Mouse (Mus musculus) midbrain, embryonic 10.5 days (tissue): ENCODE results near the gene Fam136a. TPM values are rescaled to one million over a fixed set of nuclear protein-coding genes. Genes with fewer than 3 reads are reported as not detected.
"Not testable (repeated sequence)": the region's sequence is repeated elsewhere in the genome, so short reads cannot be mapped to it uniquely, and the experiment has no call there.

Source experiments
- DNase-seq: peaks from one replicate; pipeline ENCODE4 v3.0.0-alpha.2; 2017; ENCODE audit warnings: low spot score
- H3K27ac ChIP-seq: fragments of 300-500 bp; sonication (generic); replicated peaks from 2 replicates; pipeline ENCODE4 v1.5.1; 2016; ENCODE audit warnings: mild to moderate bottlenecking
- H3K27me3 ChIP-seq: fragments of 300-500 bp; sonication (generic); 2 replicates; pipeline ENCODE4 v1.6.1; 2016; ENCODE audit warnings: low read depth, mild to moderate bottlenecking; ENCODE audit not compliant: poor library complexity, severe bottlenecking
- H3K36me3 ChIP-seq: fragments of 300-500 bp; sonication (generic); 2 replicates; pipeline ENCODE4 v1.6.1; 2016; ENCODE audit warnings: mild to moderate bottlenecking, moderate library complexity
- H3K4me1 ChIP-seq: fragments of 300-500 bp; sonication (generic); 2 replicates; pipeline ENCODE4 v1.6.1; 2016
- H3K4me3 ChIP-seq: fragments of 300-500 bp; sonication (generic); 2 replicates; pipeline ENCODE4 v1.5.1; 2016; ENCODE audit warnings: mild to moderate bottlenecking, moderate library complexity
- H3K9me3 ChIP-seq: fragments of 300-500 bp; sonication (generic); replicated peaks from 2 replicates; pipeline ENCODE4 v1.6.1; 2016; ENCODE audit warnings: mild to moderate bottlenecking
- WGBS: fragments of 180-500 bp; shearing (Covaris S2); methylation state at CpG from one replicate; pipeline ENCODE4 v1.1.7; 2016; 5-methylcytosine and 5-hydroxymethylcytosine counted together
- polyA plus RNA-seq: library from polyadenylated mRNA; unstranded; fragments of >200 nt; fragmentation: Nextera tagmentation; extraction: Ambion mirVana; gene quantifications from 2 replicates; pipeline ENCODE4 v1.2.1, GENCODE M21; 2016

The Fam136a gene
- polyA plus RNA-seq, 1 experiment from 2014 or later = 196 TPM

DNA sequence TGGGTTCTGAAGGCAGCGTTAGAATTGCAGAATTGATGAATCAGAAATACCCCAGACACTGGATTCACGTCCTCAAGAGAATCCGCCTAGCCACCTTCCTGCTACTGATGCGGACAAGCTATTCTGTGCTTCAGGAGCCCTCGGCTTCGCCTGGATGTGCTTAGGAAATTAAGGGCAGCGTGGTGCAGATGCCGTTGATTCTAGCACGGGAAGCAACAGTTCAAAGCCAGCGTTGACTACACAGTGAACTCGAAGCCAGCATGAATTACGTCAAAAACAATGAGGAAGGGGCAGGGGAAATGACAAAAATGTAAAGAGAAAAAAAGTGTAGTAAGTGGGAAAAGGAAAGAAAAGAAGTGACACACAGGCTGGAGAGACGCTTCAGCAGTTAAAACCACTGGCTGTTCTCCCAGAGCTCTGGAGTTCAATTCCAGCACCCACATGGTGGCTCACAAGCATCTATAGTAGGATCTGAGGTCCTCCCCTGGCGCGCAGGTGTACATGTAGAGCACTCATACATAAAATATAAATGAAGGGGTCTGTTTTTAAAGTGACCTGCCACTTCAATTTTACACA is 5.4 kb downstream of the Fam136a start, which contains the start of gene Snrpg:
TSS of gene Snrpg (plus strand) at position 541 of the 576 bp plus-strand sequence.
- DNase-seq = no peak
- H3K4me3 ChIP-seq = peak within 1 kb of the TSS; percentile 96
- H3K27me3 ChIP-seq = no peaks in the 10 kb centered on the region
- peaks cover 57% of the 10 kb centered on the region for H3K36me3 ChIP-seq
- peaks cover 40% of the 10 kb centered on the region for H3K4me1 ChIP-seq
- peak within 1 kb of the TSS; percentile 94 for H3K27ac ChIP-seq
- WGBS = 19% methylated on average over 15 of the region's 15 CpGs
- no peaks in the 10 kb centered on the region for H3K9me3 ChIP-seq

DNA sequence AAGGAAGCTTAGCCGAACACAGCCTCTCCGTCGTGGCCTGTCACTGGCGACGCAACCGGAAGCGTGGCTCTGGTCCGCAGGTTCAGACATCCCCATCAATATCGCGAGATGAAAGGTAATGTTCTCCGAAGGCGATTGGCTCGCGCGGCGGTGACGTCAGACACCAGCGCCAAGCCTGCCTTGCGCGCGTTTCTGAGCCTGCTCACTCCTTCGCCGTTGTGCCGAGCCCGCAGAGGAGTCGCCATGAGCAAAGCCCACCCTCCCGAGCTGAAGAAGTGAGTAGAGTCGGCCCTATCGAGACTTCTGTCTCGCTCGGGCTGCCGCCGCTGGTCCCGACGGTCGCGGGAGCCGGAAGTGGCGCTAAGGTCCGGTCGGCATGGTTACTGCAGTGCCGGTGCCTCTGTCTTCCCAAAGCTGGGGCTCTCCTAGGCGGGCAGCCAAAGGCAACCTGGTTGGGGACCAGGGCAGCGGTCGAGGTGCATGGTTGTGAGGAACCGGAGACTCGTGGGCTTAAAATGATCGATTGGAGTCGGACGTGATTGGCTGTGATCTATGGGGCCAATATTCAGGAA is 6.0 kb downstream of the Fam136a start:
- H3K27ac ChIP-seq = peak overlapping the region; percentile 94
- no peaks in the 10 kb centered on the region for H3K27me3 ChIP-seq
- peak overlapping the region; percentile 96 for H3K4me3 ChIP-seq
- peaks cover 63% of the 10 kb centered on the region for H3K36me3 ChIP-seq
- peaks cover 34% of the 10 kb centered on the region for H3K4me1 ChIP-seq
- no peaks in the 10 kb centered on the region for H3K9me3 ChIP-seq
- peak; percentile 97 for DNase-seq
- under 1% methylated on average over 50 of the region's 50 CpGs for WGBS

DNA sequence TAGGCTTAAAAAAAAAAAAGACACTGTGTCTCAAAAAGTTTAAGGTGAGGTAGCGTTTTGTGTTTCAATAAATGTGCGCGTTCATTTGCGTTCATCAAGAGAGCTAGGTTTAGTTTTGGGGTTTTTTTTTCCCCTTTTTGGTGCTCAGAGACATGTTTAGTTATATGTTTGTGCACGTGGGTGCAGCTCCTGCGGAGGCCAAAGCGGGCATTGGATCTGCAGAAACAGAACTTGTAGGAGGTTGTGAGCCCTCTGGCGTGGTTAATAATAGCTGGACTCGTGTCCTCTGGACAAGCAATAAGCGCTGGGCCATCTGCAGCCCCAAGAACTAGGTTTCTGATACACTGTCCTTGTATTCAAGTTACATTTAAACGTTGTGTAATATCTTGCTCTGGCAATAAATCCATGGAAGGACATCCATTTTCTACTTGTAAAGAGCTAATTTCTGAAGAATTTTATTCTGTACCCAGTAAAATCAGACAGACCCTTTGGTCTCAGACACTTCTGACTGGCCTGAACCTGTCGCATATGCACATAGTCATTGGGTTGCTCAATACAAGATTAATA is 6.6 kb downstream of the Fam136a start:
- H3K27me3 ChIP-seq = no peaks in the 10 kb centered on the region
- 6% methylated on average over 12 of the region's 12 CpGs for WGBS
- no peaks in the 10 kb centered on the region for H3K9me3 ChIP-seq
- H3K27ac ChIP-seq = peak overlapping the region; percentile 94
- peaks cover 67% of the 10 kb centered on the region for H3K36me3 ChIP-seq
- peaks cover 28% of the 10 kb centered on the region for H3K4me1 ChIP-seq
- no peak for DNase-seq
- peak overlapping the region; percentile 96 for H3K4me3 ChIP-seq

DNA sequence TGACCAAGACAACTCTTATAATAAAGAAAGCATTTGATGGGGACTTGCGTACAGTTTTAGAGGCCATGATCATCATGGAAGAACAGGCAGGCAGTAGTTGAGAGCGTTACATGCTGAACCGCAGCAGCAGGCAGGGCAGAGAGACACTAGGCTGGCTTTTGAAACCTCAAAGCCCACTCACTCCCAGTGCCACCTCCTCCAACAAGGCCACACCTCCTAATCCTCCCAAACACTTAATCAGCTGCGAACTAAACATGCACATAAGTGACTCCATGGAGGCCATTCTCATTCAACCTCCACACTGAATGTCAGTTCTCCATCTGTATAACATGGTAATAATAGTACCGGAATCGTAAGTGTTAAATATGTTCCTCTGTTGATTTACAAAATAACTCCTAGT is 8.1 kb downstream of the Fam136a start:
- no peak for DNase-seq
- H3K4me3 ChIP-seq = no peak overlapping the region
- H3K9me3 ChIP-seq = no peaks in the 10 kb centered on the region
- H3K27me3 ChIP-seq = no peaks in the 10 kb centered on the region
- peaks cover 68% of the 10 kb centered on the region for H3K36me3 ChIP-seq
- no peak overlapping the region for H3K27ac ChIP-seq
- 96% methylated on average over 6 of the region's 6 CpGs for WGBS
- peaks cover 26% of the 10 kb centered on the region for H3K4me1 ChIP-seq

DNA sequence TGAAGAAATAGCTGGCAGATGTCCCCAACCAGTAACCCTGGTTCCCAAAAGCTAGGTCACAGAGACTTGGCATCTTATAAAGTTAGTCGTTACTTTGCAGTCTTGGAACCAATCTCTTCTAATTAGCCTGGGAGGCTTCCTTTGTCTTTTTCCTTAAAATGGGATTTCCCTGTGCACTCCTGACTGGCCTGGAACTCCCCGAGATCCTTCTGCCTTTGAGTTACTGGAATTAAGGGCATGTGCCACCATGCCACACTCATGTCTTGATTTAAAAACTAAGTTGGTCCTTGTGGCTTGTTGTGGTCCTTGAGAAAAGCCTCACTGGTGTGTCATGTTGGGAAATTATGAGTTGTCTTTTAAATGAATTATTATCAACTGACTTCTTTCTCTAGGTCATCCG is 12.9 kb downstream of the Fam136a start:
- H3K27me3 ChIP-seq = no peaks in the 10 kb centered on the region
- no peak overlapping the region for H3K4me3 ChIP-seq
- no peaks in the 10 kb centered on the region for H3K9me3 ChIP-seq
- DNase-seq = no peak
- WGBS = 92% methylated on average over 3 of the region's 3 CpGs
- peaks cover 5% of the 10 kb centered on the region for H3K4me1 ChIP-seq
- peaks cover 69% of the 10 kb centered on the region for H3K36me3 ChIP-seq
- H3K27ac ChIP-seq = no peak overlapping the region

DNA sequence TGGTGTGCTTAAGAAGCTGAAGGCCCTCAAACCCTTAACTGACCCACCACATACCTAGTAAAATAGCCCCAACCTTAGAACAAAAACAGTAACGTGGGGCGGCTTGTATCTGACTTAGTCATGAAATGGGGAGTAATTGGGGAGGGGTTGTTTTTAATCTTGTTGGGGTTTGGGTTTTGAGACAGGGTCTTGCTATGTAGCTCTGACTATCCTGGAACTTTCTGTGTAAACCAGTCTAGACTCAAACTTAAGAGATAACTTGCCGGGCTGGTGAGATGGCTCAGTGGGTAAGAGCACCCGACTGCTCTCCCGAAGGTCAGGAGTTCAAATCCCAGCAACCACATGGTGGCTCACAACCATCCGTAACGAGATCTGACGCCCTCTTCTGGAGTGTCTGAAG is 14.7 kb downstream of the Fam136a start:
- H3K27ac ChIP-seq, H3K27me3 ChIP-seq, DNase-seq, H3K9me3 ChIP-seq, H3K4me3 ChIP-seq, H3K4me1 ChIP-seq: not testable (repeated sequence)
- peaks cover 55% of the 10 kb centered on the region for H3K36me3 ChIP-seq
- WGBS = 76% methylated on average over 8 of the region's 8 CpGs

DNA sequence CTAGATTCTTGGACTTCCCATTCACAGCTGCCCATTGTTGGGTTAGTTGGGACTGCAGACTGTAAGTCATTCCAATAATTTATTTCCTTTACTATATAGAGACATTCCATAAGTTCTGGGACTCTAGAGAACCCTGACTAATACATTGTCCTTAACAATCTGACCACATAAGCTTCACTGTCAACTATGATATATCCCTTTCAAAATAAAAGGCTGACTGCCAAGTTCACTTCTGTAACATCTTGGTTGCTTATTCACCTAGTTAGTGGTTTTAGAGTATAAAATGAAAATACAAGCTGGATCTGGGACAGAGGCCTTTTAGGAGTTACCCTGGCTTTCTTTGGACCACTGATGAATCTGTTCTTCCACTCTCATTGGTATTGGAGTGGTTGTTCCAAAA is 17.1 kb downstream of the Fam136a start:
- H3K36me3 ChIP-seq = peaks cover 56% of the 10 kb centered on the region

DNA sequence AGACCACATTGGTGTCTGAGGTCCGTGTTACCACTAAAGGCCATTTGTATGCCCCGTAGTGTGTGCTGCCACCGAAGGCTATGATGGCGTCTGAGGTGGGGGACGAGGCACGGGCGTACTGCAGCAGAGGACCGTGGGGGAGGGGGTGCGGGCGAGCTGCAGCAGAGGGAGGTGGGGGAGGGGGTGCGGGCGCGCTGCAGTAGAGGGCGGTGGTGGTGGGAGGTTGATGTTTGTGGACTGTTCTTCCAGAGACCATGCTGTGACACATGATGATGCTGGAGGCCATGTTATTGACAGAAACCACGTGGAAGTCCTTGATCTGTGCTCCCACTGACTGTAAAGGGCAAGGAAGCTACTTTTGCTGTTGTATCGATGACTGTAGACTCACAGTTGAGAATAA is 17.9 kb downstream of the Fam136a start:
- H3K27ac ChIP-seq = no peak overlapping the region
- no peak for DNase-seq
- H3K4me3 ChIP-seq = no peak overlapping the region
- H3K36me3 ChIP-seq = peaks cover 56% of the 10 kb centered on the region
- H3K4me1 ChIP-seq = 0 out of 2 replicates have a peak, but pooled peaks cover 4% of the 10 kb centered on the region
- WGBS = 57% methylated on average over 16 of the region's 16 CpGs
- H3K9me3 ChIP-seq = no peaks in the 10 kb centered on the region
- no peaks in the 10 kb centered on the region for H3K27me3 ChIP-seq

More for the DNA sequence above, 17.1 kb downstream of the Fam136a start:
- H3K27ac ChIP-seq = no peak overlapping the region
- no peaks in the 10 kb centered on the region for H3K9me3 ChIP-seq
- no peak for DNase-seq
- no peaks in the 10 kb centered on the region for H3K27me3 ChIP-seq
- no peak overlapping the region for H3K4me3 ChIP-seq
- H3K4me1 ChIP-seq = 0 out of 2 replicates have a peak, but pooled peaks cover 4% of the 10 kb centered on the region

DNA sequence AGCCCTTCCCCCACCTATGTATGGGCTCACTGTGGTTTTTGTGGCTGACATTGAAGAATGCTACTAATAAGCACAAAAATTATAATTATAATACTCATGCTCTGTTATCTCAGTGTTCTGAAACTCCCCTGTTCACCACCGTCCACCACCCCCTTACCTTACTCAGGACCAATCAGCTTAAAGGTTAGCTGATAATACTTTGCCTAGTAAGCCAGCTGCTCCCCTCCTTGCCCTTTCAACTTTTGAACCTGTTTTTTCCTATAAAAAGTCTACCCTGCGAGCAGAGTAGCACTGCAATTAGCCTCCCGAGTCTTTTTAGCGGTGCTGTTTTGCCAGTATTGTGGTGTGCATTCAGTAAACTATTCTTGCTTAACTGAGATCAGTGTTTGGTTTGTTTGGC is 19.2 kb downstream of the Fam136a start:
- Histone ChIP-seq H3K27ac (no peak overlapping the region), H3K4me3 (no peak overlapping the region), H3K36me3 (peaks cover 56% of the 10 kb centered on the region), H3K4me1 (0 out of 2 replicates have a peak, but pooled peaks cover 4% of the 10 kb centered on the region), H3K27me3 (no peaks in the 10 kb centered on the region), H3K9me3 (no peaks in the 10 kb centered on the region)
- DNase-seq = no peak
- WGBS = 81% methylated on average over 4 of the region's 4 CpGs

DNA sequence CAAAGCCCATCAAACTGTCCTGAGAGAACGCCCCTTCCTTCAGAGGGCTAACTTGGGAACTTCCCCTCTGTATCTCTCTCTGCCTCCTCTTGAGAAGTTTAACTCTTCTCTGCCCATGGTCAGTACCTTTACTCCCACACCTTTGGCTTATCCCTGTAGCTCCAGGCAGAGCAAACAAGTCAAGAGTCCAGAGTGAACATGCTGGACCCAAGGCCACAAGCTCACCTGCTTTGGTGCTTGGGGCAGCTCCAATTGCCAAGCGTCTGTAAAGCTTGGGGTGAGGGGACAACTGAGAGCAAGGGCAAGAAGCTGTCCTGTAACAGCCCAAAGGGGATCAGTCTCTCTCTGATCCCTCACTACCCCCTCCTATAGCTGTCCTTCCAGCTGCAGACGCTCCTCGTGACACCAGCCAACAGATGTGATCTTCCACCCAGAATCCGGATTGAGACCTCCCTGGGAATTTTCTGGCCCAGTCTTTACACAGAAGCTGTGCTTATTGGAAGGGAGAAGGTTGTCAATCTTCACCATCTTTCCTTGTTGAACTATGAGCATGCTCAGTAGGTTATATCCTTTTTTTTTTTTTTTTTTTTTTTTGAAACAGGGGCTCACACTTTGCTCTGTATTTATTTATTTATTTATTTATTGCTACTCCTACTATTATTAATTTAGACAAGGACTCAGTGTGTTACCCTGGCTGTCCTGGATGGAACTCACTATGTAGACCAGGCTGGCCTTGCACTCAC is 20.1 kb downstream of the Fam136a start:
- whole genome bisulfite sequencing = 85% methylated on average over 5 of the region's 5 CpGs
- H3K27me3 ChIP-seq = no peaks in the 10 kb centered on the region
- no peak overlapping the region for H3K27ac ChIP-seq
- H3K9me3 ChIP-seq = no peaks in the 10 kb centered on the region
- H3K4me1 ChIP-seq = 0 out of 2 replicates have a peak, but pooled peaks cover 4% of the 10 kb centered on the region
- no peak overlapping the region for H3K4me3 ChIP-seq
- peaks cover 58% of the 10 kb centered on the region for H3K36me3 ChIP-seq
- no peak for DNase-seq

DNA sequence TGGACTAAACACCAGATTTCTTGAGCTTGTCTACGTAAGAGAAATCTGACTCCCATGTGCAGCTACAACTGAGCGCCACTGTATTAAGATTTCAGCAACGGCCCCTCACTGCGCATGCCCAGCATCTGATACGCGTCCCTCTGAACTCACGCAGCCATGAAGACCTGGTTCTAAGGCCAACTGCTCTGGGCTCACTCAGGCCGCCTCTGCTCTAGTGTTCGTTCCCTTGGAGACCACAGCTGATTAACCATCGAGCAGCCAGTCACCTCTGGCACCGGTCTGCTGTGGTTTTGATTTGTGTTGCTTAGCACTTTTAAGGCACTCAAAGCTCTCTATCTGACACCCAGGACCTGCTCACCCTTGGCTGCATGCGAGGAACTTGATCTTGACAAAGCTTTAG is 21.9 kb downstream of the Fam136a start:
- 91% methylated on average over 12 of the region's 12 CpGs for WGBS
- no peak for DNase-seq
- H3K9me3 ChIP-seq = no peaks in the 10 kb centered on the region
- H3K27me3 ChIP-seq = no peaks in the 10 kb centered on the region
- H3K4me3 ChIP-seq = no peak overlapping the region
- H3K27ac ChIP-seq = no peak overlapping the region
- H3K36me3 ChIP-seq = peaks cover 74% of the 10 kb centered on the region
- 0 out of 2 replicates have a peak, but pooled peaks cover 4% of the 10 kb centered on the region for H3K4me1 ChIP-seq

DNA sequence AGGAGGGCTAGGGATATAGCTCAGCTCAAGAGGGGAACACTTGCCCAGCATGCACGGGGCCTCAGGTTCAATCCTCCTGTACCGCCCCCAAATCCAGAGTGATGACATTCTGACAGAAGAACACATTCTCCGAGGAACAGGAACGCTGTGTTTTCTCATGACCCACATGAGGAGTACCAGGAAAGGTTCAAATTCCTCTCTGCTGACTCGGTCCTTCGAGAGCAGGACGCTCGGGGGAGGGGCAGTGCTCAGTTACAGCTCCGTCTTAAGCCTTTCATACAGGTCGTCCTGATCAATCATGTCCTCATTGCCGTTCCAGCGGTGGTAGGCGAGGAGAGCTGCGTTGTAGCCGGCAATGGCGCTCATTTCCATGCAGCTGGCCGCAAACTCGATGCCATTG is 23.0 kb downstream of the Fam136a start:
- WGBS = 89% methylated on average over 18 of the region's 18 CpGs
- H3K36me3 ChIP-seq = peaks cover 84% of the 10 kb centered on the region
- DNase-seq = no peak
- H3K4me1 ChIP-seq = 0 out of 2 replicates have a peak, but pooled peaks cover under 1% of the 10 kb centered on the region
- H3K4me3 ChIP-seq = no peak overlapping the region
- H3K27ac ChIP-seq = no peak overlapping the region
- no peaks in the 10 kb centered on the region for H3K27me3 ChIP-seq
- H3K9me3 ChIP-seq = no peaks in the 10 kb centered on the region

DNA sequence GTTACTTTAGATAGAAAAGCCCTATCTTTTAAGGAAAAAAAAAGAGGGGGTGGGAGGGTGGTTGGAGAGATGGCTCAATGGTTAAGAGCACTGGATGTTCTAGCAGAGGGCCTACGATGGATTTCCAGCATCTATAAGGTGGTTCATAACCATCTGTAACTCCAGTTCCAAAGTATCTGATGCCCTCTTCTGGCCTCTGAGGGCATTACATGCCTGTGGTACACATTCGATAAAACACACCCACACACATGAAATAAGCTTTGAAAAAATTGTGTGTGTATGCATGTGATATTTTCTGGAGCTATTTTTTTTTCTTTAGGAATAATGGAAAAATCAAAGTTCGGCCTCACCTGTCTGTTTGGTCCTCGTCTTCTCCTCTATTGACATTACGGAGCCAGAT is 25.9 kb downstream of the Fam136a start:
- no peaks in the 10 kb centered on the region for H3K9me3 ChIP-seq
- no peak overlapping the region for H3K27ac ChIP-seq
- H3K4me1 ChIP-seq = peaks cover 19% of the 10 kb centered on the region
- WGBS = 96% methylated on average over 5 of the region's 5 CpGs
- no peaks in the 10 kb centered on the region for H3K27me3 ChIP-seq
- peaks cover 81% of the 10 kb centered on the region for H3K36me3 ChIP-seq
- H3K4me3 ChIP-seq = no peak overlapping the region
- no peak for DNase-seq
